Mouse (Mus musculus) forebrain, embryonic 11.5 days (tissue): ENCODE results near the gene Slc26a10. TPM values are rescaled to one million over a fixed set of nuclear protein-coding genes. Genes with fewer than 3 reads are reported as not detected.
"Not testable (repeated sequence)": the region's sequence is repeated elsewhere in the genome, so short reads cannot be mapped to it uniquely, and the experiment has no call there.

ENCODE experiments used
- ATAC-seq: fragments of 200-750 bp; cut with Nextera tagmentation; replicated peaks from 2 replicates; pipeline ENCODE4 v1.8.0; 2017; ENCODE audit warnings: moderate TSS enrichment; ENCODE audit not compliant: low FRiP score
- DNase-seq: peaks from one replicate; pipeline ENCODE4 v3.0.0-alpha.2; 2017; ENCODE audit warnings: low spot score
- H3K27ac ChIP-seq: fragments of 300-500 bp; sonication (generic); 2 replicates; pipeline ENCODE4 v1.5.1; 2014; ENCODE audit warnings: low read depth, low read length
- H3K27me3 ChIP-seq: fragments of 300-500 bp; sonication (generic); 2 replicates; pipeline ENCODE4 v1.6.1; 2014; ENCODE audit warnings: mild to moderate bottlenecking, low read length, mixed read lengths; ENCODE audit not compliant: control insufficient read depth, insufficient read depth
- H3K36me3 ChIP-seq: fragments of 300-500 bp; sonication (generic); 2 replicates; pipeline ENCODE4 v1.6.1; 2014; ENCODE audit warnings: mild to moderate bottlenecking, low read length, moderate library complexity, mixed read lengths; ENCODE audit not compliant: control insufficient read depth, insufficient read depth
- H3K4me1 ChIP-seq: fragments of 300-500 bp; sonication (generic); replicated peaks from 2 replicates; pipeline ENCODE4 v1.6.1; 2014; ENCODE audit warnings: low read length, mixed read lengths; ENCODE audit not compliant: control insufficient read depth, insufficient read depth
- H3K4me2 ChIP-seq: fragments of 300-500 bp; sonication (generic); 2 replicates; pipeline ENCODE4 v1.6.1; 2014; ENCODE audit warnings: low read depth, mild to moderate bottlenecking, low read length, moderate library complexity, mixed read lengths; ENCODE audit not compliant: severe bottlenecking
- H3K4me3 ChIP-seq: fragments of 300-500 bp; sonication (generic); 2 replicates; pipeline ENCODE4 v1.5.1; 2014; ENCODE audit warnings: low read depth, low read length
- H3K9ac ChIP-seq: fragments of 300-500 bp; sonication (generic); 2 replicates; pipeline ENCODE4 v1.6.1; 2014; ENCODE audit warnings: low read length
- H3K9me3 ChIP-seq: fragments of 300-500 bp; sonication (generic); 2 replicates; pipeline ENCODE4 v1.6.1; 2016; ENCODE audit warnings: low read length, mixed read lengths; ENCODE audit not compliant: control insufficient read depth
- WGBS: fragments of 180-500 bp; shearing (Covaris S2); extraction: QIAGEN DNeasy Blood & Tissue Kit; methylation state at CpG from one replicate; pipeline ENCODE4 v1.1.7; 2014; 5-methylcytosine and 5-hydroxymethylcytosine counted together
- polyA plus RNA-seq: library from polyadenylated mRNA; unstranded; fragments of >200 nt; fragmentation: Nextera tagmentation; extraction: Ambion mirVana; gene quantifications from 2 replicates; pipeline ENCODE4 v1.2.1, GENCODE M21; 2014

Slc26a10 gene
- polyA plus RNA-seq, 1 experiment from 2014 or later: 1.1 TPM

- not testable (repeated sequence) for H3K4me1 ChIP-seq, DNase-seq, H3K9me3 ChIP-seq, H3K27ac ChIP-seq, H3K36me3 ChIP-seq, ATAC-seq, H3K4me3 ChIP-seq, H3K4me2 ChIP-seq, H3K9ac ChIP-seq, H3K27me3 ChIP-seq
- 83% methylated on average over 3 of the region's 3 CpGs for WGBS
Observed at GRCm38 (mm10) chr10:127134394-127135035, 45.9 kb downstream of the Slc26a10 start.

- H3K27me3 ChIP-seq: no peaks in the 10 kb centered on the region
- no peak overlapping the region for H3K27ac ChIP-seq
- no peak overlapping the region for H3K9ac ChIP-seq
- WGBS: 74% methylated on average over 5 of the region's 5 CpGs
- no peaks in the 10 kb centered on the region for H3K4me1 ChIP-seq
- no peaks in the 10 kb centered on the region for H3K36me3 ChIP-seq
- DNase-seq (no peak), ATAC-seq (no peak)
- H3K4me2 ChIP-seq: no peak overlapping the region
- H3K4me3 ChIP-seq: no peak overlapping the region
- H3K9me3 ChIP-seq: no peaks in the 10 kb centered on the region
Observed at GRCm38 (mm10) chr10:127132469-127132868, 48.0 kb downstream of the Slc26a10 start.

- Histone ChIP-seq H3K4me2 (no peak overlapping the region), H3K36me3 (no peaks in the 10 kb centered on the region), H3K27me3 (no peaks in the 10 kb centered on the region), H3K9ac (no peak overlapping the region), H3K27ac (no peak overlapping the region), H3K4me3 (no peak overlapping the region), H3K4me1 (no peaks in the 10 kb centered on the region), H3K9me3 (no peaks in the 10 kb centered on the region)
- WGBS: 86% methylated on average over 4 of the region's 4 CpGs
- ATAC-seq (no peak), DNase-seq (no peak)
Observed at GRCm38 (mm10) chr10:127129431-127129830, 51.0 kb downstream of the Slc26a10 start.

GRCm38 (mm10) chr10:127127711-127128279, 52.6 kb downstream of the Slc26a10 start:
- no peak overlapping the region for H3K4me2 ChIP-seq
- WGBS: 87% methylated on average over 7 of the region's 7 CpGs
- H3K9me3 ChIP-seq: no peaks in the 10 kb centered on the region
- H3K36me3 ChIP-seq: no peaks in the 10 kb centered on the region
- H3K4me1 ChIP-seq: peaks cover 3% of the 10 kb centered on the region; the same call in 1 of the 2 replicates
- no peak overlapping the region for H3K27ac ChIP-seq
- no peak overlapping the region for H3K4me3 ChIP-seq
- DNase-seq: no peak
- H3K27me3 ChIP-seq: no peaks in the 10 kb centered on the region
- ATAC-seq: no peak
- no peak overlapping the region for H3K9ac ChIP-seq

- 87% methylated on average over 5 of the region's 5 CpGs for WGBS
Observed at GRCm38 (mm10) chr10:127126579-127126978, 53.9 kb downstream of the Slc26a10 start.

GRCm38 (mm10) chr10:127125210-127126001, 55.0 kb downstream of the Slc26a10 start:
- Histone ChIP-seq H3K36me3 (no peaks in the 10 kb centered on the region), H3K27me3 (no peaks in the 10 kb centered on the region), H3K4me1 (peaks cover 4% of the 10 kb centered on the region; the same call in 1 of the 2 replicates), H3K27ac (no peak overlapping the region), H3K4me2 (no peak overlapping the region), H3K9ac (no peak overlapping the region), H3K9me3 (no peaks in the 10 kb centered on the region), H3K4me3 (no peak overlapping the region)
- DNase-seq (peak; percentile 60), ATAC-seq (no peak)
- WGBS: 80% methylated on average over 9 of the region's 9 CpGs

More at GRCm38 (mm10) chr10:127126579-127126978, 53.9 kb downstream of the Slc26a10 start:
- no peaks in the 10 kb centered on the region for H3K27me3 ChIP-seq
- H3K36me3 ChIP-seq: no peaks in the 10 kb centered on the region
- DNase-seq: no peak
- H3K9ac ChIP-seq: no peak overlapping the region
- H3K9me3 ChIP-seq: no peaks in the 10 kb centered on the region
- no peak overlapping the region for H3K4me2 ChIP-seq
- H3K4me3 ChIP-seq: no peak overlapping the region
- peaks cover 4% of the 10 kb centered on the region; the same call in 1 of the 2 replicates for H3K4me1 ChIP-seq
- no peak overlapping the region for H3K27ac ChIP-seq
- no peak for ATAC-seq

- H3K9ac ChIP-seq: no peak overlapping the region
- 7% methylated on average over 4 of the region's 4 CpGs for WGBS
- peaks cover 9% of the 10 kb centered on the region; the same call in 1 of the 2 replicates for H3K4me1 ChIP-seq
- H3K27me3 ChIP-seq: no peaks in the 10 kb centered on the region
- no peak for ATAC-seq
- H3K9me3 ChIP-seq: no peaks in the 10 kb centered on the region
- no peaks in the 10 kb centered on the region; the same call in 1 of the 2 replicates for H3K36me3 ChIP-seq
- DNase-seq: peak; percentile 80
- peak overlapping the region; percentile 46 for H3K4me2 ChIP-seq
- no peak overlapping the region for H3K27ac ChIP-seq
- H3K4me3 ChIP-seq: peak overlapping the region; percentile 17; the same call in 1 of the 2 replicates
Observed at GRCm38 (mm10) chr10:127123436-127123805, 57.0 kb downstream of the Slc26a10 start.

GRCm38 (mm10) chr10:127122784-127123435, 57.5 kb downstream of the Slc26a10 start:
- H3K9me3 ChIP-seq: no peaks in the 10 kb centered on the region
- H3K36me3 ChIP-seq: no peaks in the 10 kb centered on the region; the same call in 1 of the 2 replicates
- DNase-seq (no peak), ATAC-seq (no peak)
- H3K4me2 ChIP-seq: peak overlapping the region; percentile 46
- H3K4me1 ChIP-seq: peaks cover 9% of the 10 kb centered on the region; the same call in 1 of the 2 replicates
- H3K9ac ChIP-seq: no peak overlapping the region
- no peak overlapping the region for H3K27ac ChIP-seq
- H3K27me3 ChIP-seq: no peaks in the 10 kb centered on the region
- 12% methylated on average over 13 of the region's 13 CpGs for WGBS
- H3K4me3 ChIP-seq: peak overlapping the region; percentile 17; the same call in 1 of the 2 replicates
